Mouse (Mus musculus) macrophage (primary cell): ENCODE measurements around the gene Fam114a1. TPM values are rescaled to one million over a fixed set of nuclear protein-coding genes. Genes with fewer than 3 reads are reported as not detected.

Experiments
- H3K27ac ChIP-seq: fragments of 350-480 bp; formaldehyde crosslinking; 2 replicates; pipeline ENCODE4 v1.9.0; 2021
- H3K36me3 ChIP-seq: fragments of 350-480 bp; formaldehyde crosslinking; 2 replicates; pipeline ENCODE4 v1.9.0; 2021; ENCODE audit errors: inconsistent target
- H3K4me3 ChIP-seq: fragments of 350-480 bp; formaldehyde crosslinking; 2 replicates; pipeline ENCODE4 v1.9.0; 2021; ENCODE audit errors: inconsistent target
- H3K79me2 ChIP-seq: fragments of 350-480 bp; formaldehyde crosslinking; 2 replicates; pipeline ENCODE4 v1.9.0; 2021; ENCODE audit errors: inconsistent target
- WGBS: methylation state at CpG from one replicate; pipeline ENCODE4 v1.1.7; 2026; ENCODE audit warnings: inconsistent platforms; ENCODE audit not compliant: missing documents; 5-methylcytosine and 5-hydroxymethylcytosine counted together
- polyA plus RNA-seq: library from polyadenylated mRNA; stranded (reverse); fragments of 250-400 nt; gene quantifications from 3 replicates; pipeline ENCODE4 v1.2.4, GENCODE M21; 2018; ENCODE audit warnings: inconsistent platforms

The Fam114a1 gene
- polyA plus RNA-seq, 1 experiment from 2014 or later, result 16.6 TPM

- no peaks in the 10 kb centered on the region for H3K36me3 ChIP-seq
- no peaks in the 10 kb centered on the region for H3K79me2 ChIP-seq
- H3K4me3 ChIP-seq, result no peak overlapping the region
- WGBS, result 92% methylated on average over 8 of the region's 8 CpGs
- no peak overlapping the region for H3K27ac ChIP-seq
These were observed 7.3 kb downstream of the Fam114a1 start for GRCm38 (mm10) chr5:64977128-64977527.

GRCm38 (mm10) chr5:64985971-64986370 lies 16.1 kb downstream of the Fam114a1 start:
- H3K79me2 ChIP-seq, result no peaks in the 10 kb centered on the region
- H3K27ac ChIP-seq, result no peak overlapping the region
- H3K4me3 ChIP-seq, result no peak overlapping the region
- H3K36me3 ChIP-seq, result peaks cover 26% of the 10 kb centered on the region; the same call in 1 of the 2 replicates
- 60% methylated on average over 7 of the region's 7 CpGs for WGBS

DNA sequence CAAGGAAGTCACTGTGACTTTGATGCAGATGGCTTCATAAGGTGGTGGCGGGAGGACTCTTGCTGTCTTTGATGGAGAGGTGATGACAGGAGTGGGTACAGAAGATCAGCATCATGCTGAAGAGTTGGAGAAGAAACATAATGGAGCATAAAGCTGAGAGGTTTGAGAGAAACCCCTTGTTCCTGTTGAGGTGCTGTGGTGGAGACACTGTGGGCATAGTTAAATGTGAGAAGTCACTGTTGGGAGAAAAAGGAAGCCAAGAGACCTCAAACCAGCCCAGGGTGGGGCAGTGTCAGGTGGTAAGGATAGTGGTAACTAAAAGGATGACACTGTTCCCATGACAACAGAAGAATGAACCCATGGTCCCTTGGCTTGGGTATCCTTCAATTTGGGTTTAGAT lies 20.1 kb downstream of the Fam114a1 start:
- Histone ChIP-seq H3K4me3 (no peak overlapping the region), H3K79me2 (no peaks in the 10 kb centered on the region), H3K27ac (no peak overlapping the region), H3K36me3 (peaks cover 12% of the 10 kb centered on the region; the same call in 1 of the 2 replicates)
- 88% methylated on average over 1 of the region's 1 CpGs for WGBS

DNA sequence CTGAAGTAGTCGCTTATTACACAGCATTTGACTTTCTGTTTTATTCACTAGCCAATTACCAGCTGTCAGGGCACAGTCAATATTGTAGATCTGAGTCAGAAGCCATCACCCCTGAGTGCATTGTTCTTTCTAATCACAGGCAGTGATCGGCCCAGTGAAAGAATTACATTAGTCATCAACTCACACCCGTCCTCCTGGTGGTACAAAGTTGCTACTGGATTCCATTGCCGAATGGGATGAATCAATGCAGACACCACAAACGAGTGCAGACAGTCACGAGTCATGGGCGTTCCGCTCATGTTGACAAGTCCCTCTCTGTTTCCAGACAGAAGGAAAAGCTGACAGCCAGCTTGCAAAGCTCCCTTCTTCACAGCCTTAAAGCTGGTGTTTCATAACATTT lies 22.7 kb downstream of the Fam114a1 start:
- H3K4me3 ChIP-seq, result no peak overlapping the region
- H3K79me2 ChIP-seq, result no peaks in the 10 kb centered on the region
- no peak overlapping the region for H3K27ac ChIP-seq
- 88% methylated on average over 8 of the region's 8 CpGs for WGBS
- peaks cover 17% of the 10 kb centered on the region; the same call in 1 of the 2 replicates for H3K36me3 ChIP-seq

DNA sequence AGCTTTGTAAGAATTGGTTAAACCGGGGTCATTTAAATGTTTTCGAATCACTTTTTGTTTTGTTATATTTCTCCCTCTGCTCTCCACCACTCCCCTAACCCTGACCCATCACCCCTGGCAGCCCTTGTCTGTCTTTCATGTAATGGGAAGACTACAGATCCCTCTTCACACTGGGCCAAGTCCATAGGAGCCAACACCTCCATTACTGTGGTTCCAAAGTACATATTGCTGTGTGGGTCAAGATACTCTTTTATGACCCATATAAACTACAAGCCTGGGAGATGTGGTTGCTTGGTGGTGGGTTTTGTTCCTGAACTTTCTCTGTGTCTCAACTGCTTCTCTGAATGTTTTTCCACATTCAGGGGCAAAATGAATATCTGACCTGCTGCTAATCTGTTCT lies 25.5 kb downstream of the Fam114a1 start:
- no peak overlapping the region for H3K27ac ChIP-seq
- no peaks in the 10 kb centered on the region for H3K79me2 ChIP-seq
- peaks cover 18% of the 10 kb centered on the region; the same call in 1 of the 2 replicates for H3K36me3 ChIP-seq
- WGBS, result 97% methylated on average over 2 of the region's 2 CpGs
- H3K4me3 ChIP-seq, result no peak overlapping the region

- Histone ChIP-seq H3K79me2 (no peaks in the 10 kb centered on the region), H3K36me3 (peaks cover 24% of the 10 kb centered on the region), H3K4me3 (no peak overlapping the region), H3K27ac (no peak overlapping the region)
- 84% methylated on average over 10 of the region's 10 CpGs for WGBS
These were observed 33.3 kb downstream of the Fam114a1 start for GRCm38 (mm10) chr5:65002940-65003824.

DNA sequence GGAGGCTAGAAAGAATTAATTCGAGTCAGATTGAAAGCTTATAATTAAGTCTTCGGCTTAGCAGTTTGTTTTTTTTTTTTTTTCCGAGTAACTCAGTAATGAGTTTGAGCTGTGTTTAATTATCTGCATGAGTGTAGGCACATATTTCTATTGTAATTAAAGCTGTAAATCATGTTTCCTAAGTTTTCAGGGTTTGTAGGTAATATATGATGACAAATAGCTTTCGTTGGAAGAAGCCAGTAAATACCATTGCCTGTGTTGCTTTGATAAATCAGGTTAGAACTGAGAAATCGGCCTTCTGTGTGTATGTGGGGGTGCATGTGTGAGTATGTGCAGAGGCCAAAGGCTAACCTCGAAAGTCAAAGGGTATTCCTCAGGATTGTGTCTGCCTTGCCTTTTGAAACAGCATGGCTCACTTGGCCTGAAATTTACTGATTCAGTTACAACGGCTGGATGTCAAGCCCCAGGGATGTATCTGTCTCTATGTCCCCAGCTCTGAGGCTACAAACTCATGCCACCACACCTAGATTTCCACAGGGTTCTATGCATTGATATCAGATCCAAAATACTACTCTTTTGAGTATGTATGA lies 34.2 kb downstream of the Fam114a1 start:
- H3K79me2 ChIP-seq, result no peaks in the 10 kb centered on the region
- no peak overlapping the region for H3K4me3 ChIP-seq
- 88% methylated on average over 7 of the region's 7 CpGs for WGBS
- no peak overlapping the region for H3K27ac ChIP-seq
- H3K36me3 ChIP-seq, result peaks cover 24% of the 10 kb centered on the region

GRCm38 (mm10) chr5:65005251-65005650 lies 35.4 kb downstream of the Fam114a1 start:
- Histone ChIP-seq H3K79me2 (no peaks in the 10 kb centered on the region), H3K4me3 (no peak overlapping the region), H3K36me3 (peaks cover 37% of the 10 kb centered on the region), H3K27ac (no peak overlapping the region)
- WGBS, result 100% methylated on average over 4 of the region's 4 CpGs

DNA sequence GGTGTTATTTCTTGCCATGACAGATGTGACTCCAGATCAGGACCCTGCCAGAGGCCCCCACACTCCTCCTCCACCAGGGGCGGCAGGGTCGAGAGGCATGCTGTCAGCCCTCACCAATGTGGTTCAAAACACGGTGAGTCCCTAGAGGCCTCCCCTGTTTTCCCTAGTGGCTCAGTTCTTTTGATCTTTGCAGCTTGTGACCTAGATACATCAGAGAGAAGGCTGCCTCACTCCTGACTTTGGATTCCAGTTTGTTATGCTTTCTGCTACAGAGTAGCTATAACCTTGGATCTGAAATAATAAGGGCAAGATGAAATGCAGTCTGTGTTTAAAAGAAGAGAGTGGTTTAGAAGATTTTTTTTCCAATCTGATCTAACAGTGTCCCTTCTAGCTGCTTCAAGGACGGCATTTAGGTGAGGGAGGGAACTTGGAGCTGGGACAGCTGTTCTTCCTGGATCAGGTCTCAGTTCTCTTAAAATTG lies 36.2 kb downstream of the Fam114a1 start:
- H3K36me3 ChIP-seq, result peaks cover 44% of the 10 kb centered on the region
- WGBS, result 70% methylated on average over 4 of the region's 4 CpGs
- H3K79me2 ChIP-seq, result no peaks in the 10 kb centered on the region
- no peak overlapping the region for H3K27ac ChIP-seq
- H3K4me3 ChIP-seq, result no peak overlapping the region

DNA sequence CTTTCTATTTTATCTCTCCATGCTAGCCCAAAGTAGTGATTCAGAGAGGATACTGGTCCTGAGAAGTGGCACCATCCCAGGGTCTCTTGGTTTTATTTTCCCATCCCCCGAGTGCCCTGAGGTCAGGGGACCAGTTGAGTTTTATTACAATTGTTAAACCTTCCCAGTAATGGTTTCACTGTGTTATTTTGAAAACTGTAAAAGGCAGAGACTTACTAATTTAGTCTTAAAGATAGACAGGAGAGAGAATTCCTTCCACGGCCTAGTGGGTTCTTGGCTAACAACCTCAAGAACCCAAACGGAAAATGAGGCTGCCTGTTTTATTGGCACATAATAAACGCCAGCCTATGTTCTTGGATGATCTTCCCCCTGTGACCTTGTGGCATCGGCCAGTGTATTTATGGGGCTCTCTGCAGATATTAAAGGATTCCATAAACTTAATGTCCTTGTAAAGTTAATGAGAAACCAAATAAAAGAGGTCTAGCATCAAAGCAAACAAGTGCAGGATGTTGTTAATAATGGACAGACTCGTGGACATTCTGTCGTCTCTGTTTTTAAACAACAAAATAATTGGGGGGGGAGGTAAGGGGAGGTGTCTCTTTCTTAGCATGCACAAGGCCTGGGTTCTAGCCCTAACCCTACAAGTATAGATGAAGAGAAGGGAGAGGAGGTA lies 42.2 kb downstream of the Fam114a1 start:
- 93% methylated on average over 7 of the region's 7 CpGs for WGBS
- H3K4me3 ChIP-seq, result no peak overlapping the region

GRCm38 (mm10) chr5:65015508-65015907 lies 45.6 kb downstream of the Fam114a1 start:
- Histone ChIP-seq H3K36me3 (peaks cover 26% of the 10 kb centered on the region; the same call in 1 of the 2 replicates), H3K4me3 (no peak overlapping the region), H3K27ac (no peak overlapping the region), H3K79me2 (no peaks in the 10 kb centered on the region)
- WGBS, result 92% methylated on average over 3 of the region's 3 CpGs

More for the DNA sequence above, 42.2 kb downstream of the Fam114a1 start:
- Histone ChIP-seq H3K79me2 (no peaks in the 10 kb centered on the region), H3K27ac (no peak overlapping the region), H3K36me3 (peaks cover 48% of the 10 kb centered on the region)

GRCm38 (mm10) chr5:65019109-65019508 lies 49.2 kb downstream of the Fam114a1 start:
- Histone ChIP-seq H3K27ac (no peak overlapping the region), H3K79me2 (no peaks in the 10 kb centered on the region), H3K36me3 (peaks cover 37% of the 10 kb centered on the region; the same call in 1 of the 2 replicates), H3K4me3 (no peak overlapping the region)
- 3% methylated on average over 7 of the region's 8 CpGs for WGBS

DNA sequence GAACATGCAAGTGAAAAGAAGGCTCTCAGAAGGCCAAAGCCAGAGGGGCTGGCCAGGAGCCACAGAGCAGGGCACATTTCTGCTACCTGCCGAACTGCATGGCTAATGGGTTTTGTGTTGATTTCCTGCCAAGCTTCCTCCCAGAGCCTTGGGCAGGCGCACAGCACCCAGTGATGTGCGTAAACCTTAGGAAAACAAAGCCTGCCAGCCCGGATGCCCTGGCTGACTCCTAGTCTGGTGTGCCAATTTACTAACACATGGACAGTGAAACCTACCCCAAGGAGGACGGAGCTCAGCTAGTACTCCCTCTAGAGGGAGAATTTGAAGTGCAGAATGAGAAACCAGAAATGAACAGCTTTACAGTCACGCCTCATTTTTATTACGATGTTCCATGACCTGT lies 50.0 kb downstream of the Fam114a1 start:
- H3K4me3 ChIP-seq, result no peak overlapping the region

GRCm38 (mm10) chr5:65022006-65022405 lies 52.1 kb downstream of the Fam114a1 start:
- WGBS, result 100% methylated on average over 1 of the region's 4 CpGs

More for the DNA sequence above, 50.0 kb downstream of the Fam114a1 start:
- Histone ChIP-seq H3K36me3 (peaks cover 36% of the 10 kb centered on the region; the same call in 1 of the 2 replicates), H3K79me2 (no peaks in the 10 kb centered on the region), H3K27ac (no peak overlapping the region)
- 39% methylated on average over 7 of the region's 7 CpGs for WGBS

More at GRCm38 (mm10) chr5:65022006-65022405, 52.1 kb downstream of the Fam114a1 start:
- no peaks in the 10 kb centered on the region for H3K79me2 ChIP-seq
- no peak overlapping the region for H3K27ac ChIP-seq
- no peak overlapping the region for H3K4me3 ChIP-seq
- H3K36me3 ChIP-seq, result peaks cover 20% of the 10 kb centered on the region; the same call in 1 of the 2 replicates
